Mouse (Mus musculus): Measurements from ENCODE around the gene Fryl. TPM values are rescaled to one million over a fixed set of nuclear protein-coding genes. Genes with fewer than 3 reads are reported as not detected.

Gene Fryl
- 73.2 and 76.6 TPM in 2 replicates for polyA plus RNA-seq (2012; rRNA removed)

- peak; percentile 97 for DNase-seq (ENCODE audit: extremely low spot score in 1 of 2, low spot score in 1 of 2)
Observed at GRCm38 (mm10) chr5:73256352-73257065, at the start of gene Fryl. Gene Fryl (minus strand): TSS chr5:73256619.

DNA sequence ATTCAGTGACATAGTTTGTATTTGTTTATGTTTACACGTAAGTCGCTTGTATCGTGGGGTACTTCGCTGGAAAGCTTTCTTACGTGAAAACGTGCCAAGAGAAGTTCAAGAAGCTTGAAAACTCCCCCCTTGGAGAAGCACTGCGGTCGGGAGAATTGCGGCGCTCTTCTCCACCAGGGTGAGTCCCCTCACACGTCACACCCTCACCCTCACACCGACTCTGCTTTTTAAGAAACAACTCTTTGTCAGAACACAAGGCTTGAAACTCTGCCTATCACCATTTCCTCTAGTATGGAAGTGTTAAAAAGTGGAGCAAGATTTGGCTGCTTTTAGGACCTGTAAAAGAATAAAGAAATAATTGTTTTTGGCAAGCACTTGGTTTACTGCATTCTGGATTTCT lies 48.1 kb upstream of the Fryl start:
- DNase-seq (ENCODE audit: extremely low spot score in 1 of 2, low spot score in 1 of 2): no peak

GRCm38 (mm10) chr5:73301601-73302307 lies 45.3 kb upstream of the Fryl start:
- DNase-seq (ENCODE audit: extremely low spot score in 1 of 2, low spot score in 1 of 2): no peak

GRCm38 (mm10) chr5:73295916-73296315 lies 39.5 kb upstream of the Fryl start:
- DNase-seq (ENCODE audit: extremely low spot score in 1 of 2, low spot score in 1 of 2): no peak

GRCm38 (mm10) chr5:73295016-73295415 lies 38.6 kb upstream of the Fryl start:
- DNase-seq (ENCODE audit: extremely low spot score in 1 of 2, low spot score in 1 of 2): no peak

DNA sequence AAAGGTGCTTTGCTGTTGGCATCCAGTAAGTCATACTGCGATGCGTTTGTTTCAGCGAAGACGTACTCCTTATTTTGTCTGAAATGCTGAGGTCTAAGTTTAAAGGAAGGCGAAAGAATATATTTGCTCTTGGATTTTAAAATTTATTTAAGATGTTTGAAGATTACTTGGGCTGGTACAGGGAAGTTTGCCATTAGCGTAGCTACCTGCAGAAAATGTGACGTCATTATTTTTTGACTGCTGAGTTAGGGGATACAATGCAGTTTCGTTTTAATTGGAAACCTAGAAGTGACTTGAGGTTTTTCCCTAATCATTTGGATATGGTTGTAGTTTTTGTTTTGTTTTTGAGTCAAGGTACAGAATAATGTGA lies 37.0 kb upstream of the Fryl start:
- no peak for DNase-seq (ENCODE audit: extremely low spot score in 1 of 2, low spot score in 1 of 2)

- peak; percentile 91 to 98 for DNase-seq (ENCODE audit: extremely low spot score in 1 of 2, low spot score in 1 of 2)
Observed at GRCm38 (mm10) chr5:73292502-73293457, 36.4 kb upstream of the Fryl start, which contains the start of gene Ociad1. Gene Ociad1 (plus strand): TSS chr5:73292784.

- no peak for DNase-seq (ENCODE audit: extremely low spot score in 1 of 2, low spot score in 1 of 2)
Observed at GRCm38 (mm10) chr5:73289900-73290299, 33.5 kb upstream of the Fryl start.

- no peak for DNase-seq (ENCODE audit: extremely low spot score in 1 of 2, low spot score in 1 of 2)
Observed at GRCm38 (mm10) chr5:73286603-73287002, 30.2 kb upstream of the Fryl start.

GRCm38 (mm10) chr5:73285470-73285978 lies 29.1 kb upstream of the Fryl start:
- DNase-seq (ENCODE audit: extremely low spot score in 1 of 2, low spot score in 1 of 2): no peak

DNA sequence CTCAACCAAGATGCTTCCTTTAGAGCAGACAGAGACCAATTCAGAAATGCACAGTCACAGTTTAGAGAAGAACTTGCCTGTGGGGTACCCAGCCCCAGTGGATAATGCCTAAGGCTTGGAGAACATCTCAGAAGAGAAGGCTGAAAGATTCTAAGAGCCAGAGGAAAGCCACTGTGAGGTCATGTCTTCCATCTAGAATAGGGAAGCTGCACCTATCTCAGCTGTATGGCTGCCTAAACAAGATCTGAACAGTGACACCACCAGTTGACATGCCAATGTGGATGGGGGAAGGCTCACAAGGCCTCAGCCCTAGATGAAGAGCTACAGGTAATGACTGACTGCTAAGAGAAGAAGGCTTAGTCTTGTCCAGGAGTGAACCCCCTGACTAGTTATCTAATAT lies 27.6 kb upstream of the Fryl start:
- no peak for DNase-seq (ENCODE audit: extremely low spot score in 1 of 2, low spot score in 1 of 2)

DNA sequence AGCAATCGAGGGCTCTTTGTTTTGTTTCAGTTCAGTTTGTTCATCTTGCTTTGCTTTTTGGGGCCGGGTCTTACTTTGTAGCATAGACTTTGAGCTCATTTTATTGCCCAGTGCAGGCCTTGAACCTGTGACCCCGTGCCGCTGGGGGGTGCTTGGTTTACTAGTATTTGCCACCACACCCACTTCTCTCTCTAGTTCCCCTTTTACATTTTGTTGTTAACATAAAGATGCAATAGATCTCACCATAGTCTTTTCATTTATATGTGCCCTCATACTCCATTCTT lies 24.1 kb upstream of the Fryl start:
- no peak for DNase-seq (ENCODE audit: extremely low spot score in 1 of 2, low spot score in 1 of 2)

- no peak for DNase-seq (ENCODE audit: extremely low spot score in 1 of 2, low spot score in 1 of 2)
Observed at GRCm38 (mm10) chr5:73279732-73280566, 23.5 kb upstream of the Fryl start.

- no peak for DNase-seq (ENCODE audit: extremely low spot score in 1 of 2, low spot score in 1 of 2)
Observed at GRCm38 (mm10) chr5:73279190-73279589, 22.8 kb upstream of the Fryl start.

GRCm38 (mm10) chr5:73274941-73275340 lies 18.5 kb upstream of the Fryl start:
- no peak for DNase-seq (ENCODE audit: extremely low spot score in 1 of 2, low spot score in 1 of 2)

DNA sequence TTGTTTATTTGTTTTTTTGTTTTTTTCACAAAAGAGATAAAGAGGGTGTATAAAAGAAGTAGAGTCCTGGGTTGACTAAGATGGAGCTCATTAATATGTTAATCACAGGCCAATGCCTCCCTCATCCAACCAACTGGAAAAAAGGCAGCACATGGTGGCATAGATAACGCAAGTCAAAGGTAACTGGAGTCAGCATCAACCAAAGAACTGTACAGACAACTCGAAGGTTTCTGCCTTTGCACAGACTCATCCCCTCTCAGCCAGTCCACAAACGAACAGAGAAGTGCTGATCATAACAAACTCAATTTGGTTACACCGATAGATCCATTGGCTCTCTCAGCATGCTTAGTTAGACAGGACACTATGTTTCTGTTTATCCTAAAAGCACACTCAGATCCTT lies 16.8 kb upstream of the Fryl start:
- no peak for DNase-seq (ENCODE audit: extremely low spot score in 1 of 2, low spot score in 1 of 2)

DNA sequence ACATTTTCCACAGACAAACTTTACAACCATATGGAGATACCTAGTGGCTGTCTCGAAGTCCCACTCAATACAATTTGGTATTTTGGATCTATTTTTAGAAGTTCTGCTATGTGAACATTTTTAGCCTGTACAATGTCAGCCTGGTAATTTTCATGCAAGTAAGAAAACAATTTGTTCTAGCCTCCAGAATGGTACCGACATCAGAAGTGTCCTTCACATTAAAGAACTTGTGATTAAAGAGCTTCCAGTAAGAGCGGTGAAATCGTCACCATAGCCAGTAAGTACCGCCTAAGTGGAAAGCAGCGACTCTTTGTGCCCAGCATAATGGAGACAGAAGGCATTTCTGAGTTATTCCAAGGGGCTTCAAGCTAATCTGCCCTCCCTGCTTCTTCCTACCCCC lies 14.2 kb upstream of the Fryl start:
- DNase-seq (ENCODE audit: extremely low spot score in 1 of 2, low spot score in 1 of 2): no peak

DNA sequence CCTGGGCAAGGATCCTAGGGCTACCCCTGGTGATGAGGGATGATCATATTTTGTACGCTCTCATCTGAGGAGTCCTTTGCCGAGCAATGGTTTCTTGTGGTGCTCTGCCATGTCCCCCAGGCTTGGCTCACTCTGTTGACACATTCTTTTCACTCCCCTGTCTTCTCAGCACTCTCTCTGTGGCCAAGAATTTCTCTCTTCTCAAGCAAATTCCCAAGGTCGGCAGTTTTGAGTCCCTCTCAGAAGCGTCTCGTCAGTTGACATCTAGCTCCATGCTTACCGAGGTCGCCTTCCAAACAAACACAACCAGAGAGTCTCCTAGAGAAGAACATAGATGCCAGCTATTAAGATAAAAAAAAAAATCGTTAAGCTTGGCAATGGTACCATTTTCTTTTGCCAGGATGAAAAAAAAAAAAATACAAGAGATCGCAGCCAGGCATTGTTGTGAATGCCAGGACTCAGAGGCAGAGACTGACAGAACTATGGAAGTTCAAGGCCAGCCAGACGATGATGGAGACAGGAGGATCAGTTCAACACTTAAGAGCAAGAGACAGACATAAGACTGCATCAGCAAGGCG lies 12.3 kb upstream of the Fryl start:
- DNase-seq (ENCODE audit: extremely low spot score in 1 of 2, low spot score in 1 of 2): no peak

GRCm38 (mm10) chr5:73265460-73265859 lies 9.0 kb upstream of the Fryl start:
- DNase-seq (ENCODE audit: extremely low spot score in 1 of 2, low spot score in 1 of 2): no peak

DNA sequence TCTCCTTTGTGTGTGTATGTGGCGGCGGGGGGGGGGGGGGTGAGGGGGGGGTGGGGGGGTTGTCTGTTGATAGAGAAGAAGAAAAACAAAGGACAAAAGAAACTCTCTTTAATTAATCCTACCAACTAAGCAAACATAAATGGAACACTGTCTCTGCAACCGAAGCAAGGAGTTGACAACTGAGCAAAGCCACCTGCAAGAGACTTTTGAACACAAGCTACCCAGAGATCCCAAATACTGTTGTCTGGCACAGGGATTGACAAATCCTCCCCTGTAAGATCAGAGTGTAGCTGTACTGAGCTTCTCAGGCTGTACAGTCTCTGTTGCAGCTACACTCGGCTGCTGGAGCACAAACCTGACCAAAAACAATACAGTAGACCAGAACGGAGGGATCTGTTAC lies 7.7 kb upstream of the Fryl start:
- DNase-seq (ENCODE audit: extremely low spot score in 1 of 2, low spot score in 1 of 2): no peak
